Mouse (Mus musculus): ENCODE data around the gene Phc2. TPM values are rescaled to one million over a fixed set of nuclear protein-coding genes. Genes with fewer than 3 reads are reported as not detected.

Gene Phc2
- total RNA-seq, 2 experiments from 2014 or later = 83.0 to 86.4 TPM

- no peak for DNase-seq (ENCODE audit: low spot score in 2 of 2)
Measured at GRCm38 (mm10) chr4:128734721-128735671, 80.5 kb downstream of the Phc2 start.

- DNase-seq (ENCODE audit: low spot score in 2 of 2) = no peak
Measured at GRCm38 (mm10) chr4:128737137-128737589, 82.7 kb downstream of the Phc2 start.

- DNase-seq (ENCODE audit: low spot score in 2 of 2) = no peak
Measured at GRCm38 (mm10) chr4:128737825-128738610, 83.5 kb downstream of the Phc2 start.

- no peak for DNase-seq (ENCODE audit: low spot score in 2 of 2)
Measured at GRCm38 (mm10) chr4:128740878-128741277, 86.4 kb downstream of the Phc2 start.

GRCm38 (mm10) chr4:128741906-128742305, 87.4 kb downstream of the Phc2 start:
- DNase-seq (ENCODE audit: low spot score in 2 of 2) = no peak

- no peak for DNase-seq (ENCODE audit: low spot score in 2 of 2)
Measured at GRCm38 (mm10) chr4:128742379-128742970, 88.0 kb downstream of the Phc2 start.

GRCm38 (mm10) chr4:128743031-128743626, 88.6 kb downstream of the Phc2 start:
- DNase-seq (ENCODE audit: low spot score in 2 of 2) = no peak

GRCm38 (mm10) chr4:128745160-128745559, 90.7 kb downstream of the Phc2 start:
- DNase-seq (ENCODE audit: low spot score in 2 of 2) = no peak

GRCm38 (mm10) chr4:128747614-128748270, 93.2 kb downstream of the Phc2 start:
- DNase-seq (ENCODE audit: low spot score in 2 of 2) = no peak

GRCm38 (mm10) chr4:128748309-128748708, 93.8 kb downstream of the Phc2 start:
- no peak for DNase-seq (ENCODE audit: low spot score in 2 of 2)

GRCm38 (mm10) chr4:128751006-128751405, 96.5 kb downstream of the Phc2 start:
- no peak for DNase-seq (ENCODE audit: low spot score in 2 of 2)

GRCm38 (mm10) chr4:128752031-128752757, 97.7 kb downstream of the Phc2 start:
- no peak for DNase-seq (ENCODE audit: low spot score in 2 of 2)

GRCm38 (mm10) chr4:128753571-128753970, 99.1 kb downstream of the Phc2 start:
- no peak for DNase-seq (ENCODE audit: low spot score in 2 of 2)

- DNase-seq (ENCODE audit: low spot score in 2 of 2) = no peak
Measured at GRCm38 (mm10) chr4:128755064-128755463, 100.6 kb downstream of the Phc2 start, which contains the start of gene A3galt2. TSS of gene A3galt2 (plus strand) at chr4:128755364.

- no peak for DNase-seq (ENCODE audit: low spot score in 2 of 2)
Measured at GRCm38 (mm10) chr4:128755900-128756299, 101.4 kb downstream of the Phc2 start.

- DNase-seq (ENCODE audit: low spot score in 2 of 2) = no peak
Measured at GRCm38 (mm10) chr4:128759214-128759613, 104.7 kb downstream of the Phc2 start.

- no peak for DNase-seq (ENCODE audit: low spot score in 2 of 2)
Measured at GRCm38 (mm10) chr4:128760029-128760428, 105.5 kb downstream of the Phc2 start.

- no peak for DNase-seq (ENCODE audit: low spot score in 2 of 2)
Measured at GRCm38 (mm10) chr4:128766929-128767328, 112.4 kb downstream of the Phc2 start.

GRCm38 (mm10) chr4:128768120-128768519, 113.6 kb downstream of the Phc2 start:
- DNase-seq (ENCODE audit: low spot score in 2 of 2) = no peak
